Mouse (Mus musculus): ENCODE measurements around the gene Dctn3. TPM values are rescaled to one million over a fixed set of nuclear protein-coding genes. Genes with fewer than 3 reads are reported as not detected.
"Not testable (repeated sequence)": the region's sequence is repeated elsewhere in the genome, so short reads cannot be mapped to it uniquely, and the experiment has no call there.

Gene Dctn3
- polyA plus RNA-seq (2017; shearing (Covaris generic)), result 10 to 100 TPM; 91.6 to 93.7 TPM

DNA sequence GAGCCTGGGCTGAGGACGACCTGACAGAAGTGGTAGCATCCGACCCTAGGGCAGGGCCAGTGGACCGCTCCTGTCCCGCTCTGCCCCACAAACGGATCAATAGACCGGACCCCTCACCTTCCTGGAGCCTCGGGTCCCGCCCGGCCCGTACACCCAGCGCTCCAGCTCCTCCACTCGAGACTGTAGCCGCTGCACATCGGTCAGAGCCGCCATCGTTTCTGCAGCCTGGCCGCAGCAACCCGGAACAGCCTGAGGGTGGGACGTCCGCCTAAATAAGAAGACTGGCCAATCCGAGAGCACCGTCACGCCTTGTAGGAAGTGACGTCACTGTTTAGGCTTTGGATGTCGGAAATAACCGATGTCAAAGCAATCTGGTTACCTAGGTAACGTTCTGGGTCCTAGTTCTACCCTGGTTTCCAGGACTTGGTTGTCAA, at the start of gene Dctn3:
Dctn3 (minus strand) TSS at position 253 of the 434 bp plus-strand sequence.
- ATAC-seq, result peak; percentile 100

DNA sequence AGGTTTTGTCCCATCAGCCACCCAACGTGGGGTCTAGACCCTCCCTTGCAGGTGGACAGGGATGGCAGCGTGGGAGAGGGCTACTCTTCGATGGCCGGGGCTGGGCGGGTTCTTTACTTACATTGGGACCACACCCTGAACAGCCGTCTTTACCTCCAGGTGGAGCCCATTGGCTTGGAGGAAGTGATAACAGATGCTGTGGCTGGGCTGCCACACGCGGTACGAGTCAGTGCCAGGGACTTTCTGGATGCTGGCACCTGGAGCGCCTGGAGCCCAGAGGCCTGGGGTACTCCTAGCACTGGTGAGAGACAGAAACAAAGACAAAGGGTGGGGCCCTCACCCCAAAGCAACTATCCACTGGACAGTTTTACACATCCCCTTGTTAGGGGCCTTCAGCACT, 44.3 kb upstream of the Dctn3 start:
- not testable (repeated sequence) for ATAC-seq

DNA sequence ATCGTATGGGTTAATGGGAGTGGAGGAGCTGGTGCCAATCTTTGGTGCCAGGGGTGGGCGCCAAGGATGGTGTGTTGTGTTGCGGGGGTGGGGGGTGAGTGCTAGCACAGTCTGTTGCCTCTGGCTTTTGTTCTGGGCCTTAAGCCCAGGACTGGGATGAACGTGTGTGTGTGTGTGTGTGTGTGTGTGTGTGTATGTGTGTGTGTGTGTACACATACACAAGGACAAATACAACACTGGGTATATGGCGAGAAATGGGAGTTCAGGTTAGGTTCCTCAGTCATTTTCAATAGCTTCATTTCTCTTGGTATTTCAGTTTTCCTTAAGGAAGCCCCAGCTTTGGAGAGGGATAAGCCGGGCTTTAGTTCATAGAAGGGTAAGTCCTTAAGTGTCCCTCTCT, 40.2 kb upstream of the Dctn3 start:
- not testable (repeated sequence) for ATAC-seq

DNA sequence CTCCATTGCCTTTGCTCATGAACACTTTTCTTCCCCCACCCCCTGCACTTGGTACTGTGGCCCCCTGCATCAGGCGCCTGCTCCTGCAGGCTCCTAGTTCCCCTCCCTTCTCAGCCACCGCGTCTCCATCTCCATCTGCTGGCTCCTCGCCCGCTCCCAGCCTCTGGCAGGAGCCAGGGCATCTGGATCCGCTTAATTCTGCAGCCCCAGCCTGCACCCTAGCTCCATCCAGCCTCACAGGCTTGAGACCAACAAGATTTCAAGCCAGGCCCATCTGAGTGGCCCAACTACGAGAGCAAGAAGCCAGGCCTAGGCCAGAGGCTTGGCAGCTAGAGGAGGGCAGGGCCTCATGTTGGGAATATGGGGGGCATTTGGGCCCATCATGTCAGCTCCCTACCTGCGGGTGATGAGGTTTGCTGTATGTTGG, 39.7 kb upstream of the Dctn3 start:
- not testable (repeated sequence) for ATAC-seq

DNA sequence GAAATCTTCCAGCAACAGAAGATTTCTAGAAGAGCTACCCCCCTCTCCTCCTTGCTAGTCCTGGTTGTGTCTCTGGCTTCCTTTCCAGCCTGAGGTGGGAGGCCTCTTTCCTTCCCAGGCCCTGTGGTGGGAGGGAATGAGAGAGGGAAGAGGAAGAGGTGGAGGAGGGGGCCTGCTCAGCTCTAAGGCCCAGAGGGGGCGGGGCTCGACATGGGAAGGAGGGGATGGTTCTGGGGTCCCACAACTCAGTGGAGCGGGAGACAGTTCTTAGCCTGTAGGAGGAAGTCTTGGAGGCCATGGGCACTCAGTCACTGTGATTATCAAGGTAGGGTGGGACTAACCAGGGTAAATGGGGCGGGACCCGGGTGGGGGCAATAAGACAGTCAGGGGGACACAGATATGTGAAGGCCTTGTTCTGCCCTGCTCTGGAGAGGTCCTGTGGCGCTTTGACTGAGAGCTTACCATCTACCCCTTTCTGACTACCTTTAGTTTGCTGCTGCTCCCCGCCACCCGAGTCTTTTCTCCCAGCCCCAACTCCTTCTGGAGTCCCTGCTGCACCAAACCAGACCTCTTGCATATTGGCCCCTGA, 39.2 kb upstream of the Dctn3 start:
- ATAC-seq, result no peak

DNA sequence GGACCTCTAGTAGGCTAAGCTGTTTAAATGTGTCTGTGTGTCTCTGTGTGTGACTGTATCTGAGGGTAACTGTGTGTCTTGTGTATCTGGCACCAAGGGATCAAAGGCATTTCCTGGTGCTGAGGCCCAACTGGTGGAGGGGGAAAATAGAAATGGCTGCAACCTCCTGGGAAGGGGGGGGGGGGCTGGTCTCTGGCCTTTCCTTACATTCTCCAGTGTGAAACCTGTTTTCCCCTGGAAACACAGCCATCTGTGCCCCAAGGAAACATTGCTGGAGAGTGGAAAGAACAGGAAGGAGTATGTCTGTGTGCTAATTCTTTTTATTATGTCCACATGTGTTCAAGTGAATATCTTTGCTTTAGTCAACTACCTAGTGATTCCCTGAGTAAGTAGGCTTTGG, 38.7 kb upstream of the Dctn3 start:
- ATAC-seq, result no peak

DNA sequence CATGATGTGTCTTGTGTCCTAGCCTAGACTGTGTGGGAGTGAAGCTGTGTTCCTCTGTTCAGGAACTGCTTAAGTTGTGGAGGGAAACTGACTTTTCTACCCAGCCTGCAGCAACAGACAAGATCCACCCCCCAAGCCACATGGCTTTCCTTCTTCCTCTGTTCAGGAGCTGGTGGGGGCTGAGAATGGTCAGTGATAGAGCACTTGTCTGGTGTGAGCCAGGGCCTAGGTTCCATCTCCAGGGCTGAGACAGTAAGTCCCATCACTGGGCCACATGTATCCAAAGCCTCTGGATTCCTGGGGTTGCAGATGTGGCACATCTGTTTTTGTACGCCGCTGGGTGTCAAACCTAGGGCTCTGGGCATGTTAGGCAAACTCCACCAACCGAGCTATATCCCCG, 37.9 kb upstream of the Dctn3 start:
- ATAC-seq, result no peak

DNA sequence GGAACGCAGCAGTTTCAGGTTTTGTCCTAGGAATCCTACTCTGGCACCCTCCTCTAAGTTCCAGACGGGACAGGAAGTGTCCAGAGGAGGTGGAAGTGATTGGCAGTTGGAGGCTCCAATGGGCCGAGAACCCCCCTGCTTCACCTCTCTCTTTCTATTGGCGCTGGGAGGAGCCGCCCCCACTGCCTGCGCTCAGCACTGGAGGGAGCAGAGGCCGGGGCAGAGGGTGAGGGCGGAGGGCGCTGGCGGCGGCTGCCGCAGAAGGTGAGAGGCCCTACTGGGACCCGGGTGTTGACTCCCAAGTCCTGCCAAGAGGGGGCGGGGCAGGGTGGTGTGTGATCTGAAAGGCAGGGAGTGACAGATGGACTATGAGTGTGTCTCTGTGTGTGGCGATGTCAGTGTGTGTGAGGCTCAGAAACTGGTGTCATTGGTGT, 37.3 kb upstream of the Dctn3 start:
- no peak for ATAC-seq

DNA sequence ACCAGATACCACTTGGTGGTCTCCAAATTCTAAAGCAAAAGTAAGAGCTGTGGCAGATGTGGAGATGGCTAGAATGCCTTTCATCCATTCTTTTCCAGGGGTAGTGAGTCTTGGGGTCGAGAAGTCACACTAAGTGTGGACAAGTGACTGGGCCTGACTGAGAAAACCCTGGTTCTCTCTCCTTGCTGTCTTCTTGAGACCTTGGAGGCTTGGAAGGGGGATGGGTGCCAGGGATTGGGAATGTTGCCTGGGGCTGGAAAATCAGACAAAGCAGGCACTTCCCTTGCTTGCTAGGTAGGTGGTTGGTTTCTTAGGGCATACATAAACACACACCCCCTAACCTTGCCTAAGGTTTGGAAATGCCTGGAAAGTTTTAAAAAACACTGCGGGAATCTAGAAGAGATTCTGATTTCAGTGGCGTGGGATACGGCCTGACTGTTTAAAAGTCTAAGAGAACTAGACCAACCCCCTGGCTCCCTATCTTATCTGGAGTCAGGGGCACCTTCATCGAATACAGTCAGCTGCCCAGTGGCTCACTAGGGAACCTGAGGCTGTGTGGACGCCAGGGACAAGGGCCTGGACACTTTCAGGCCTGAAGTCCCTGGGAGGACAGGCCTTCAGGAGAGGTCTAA, 36.8 kb upstream of the Dctn3 start:
- ATAC-seq, result no peak

DNA sequence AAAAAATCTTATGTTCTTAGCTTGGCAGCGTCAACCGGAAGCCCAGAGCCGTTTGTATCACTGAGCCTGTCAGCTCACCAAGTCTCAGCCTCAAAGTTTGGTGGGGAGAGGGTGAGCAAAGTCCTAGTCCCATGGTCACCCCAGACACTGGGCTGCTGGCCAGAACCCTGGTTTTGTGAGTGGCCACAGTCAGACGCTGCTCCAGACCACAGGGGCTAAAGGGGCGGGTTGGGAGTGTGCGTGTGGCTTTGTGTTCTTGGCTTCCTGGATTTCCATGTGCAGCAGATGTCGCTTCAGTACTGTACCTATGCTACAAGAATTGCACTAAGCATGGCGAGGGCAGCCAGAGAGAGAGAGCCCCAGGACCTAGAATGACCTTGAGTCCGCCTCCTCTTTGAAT, 36.2 kb upstream of the Dctn3 start:
- no peak for ATAC-seq

DNA sequence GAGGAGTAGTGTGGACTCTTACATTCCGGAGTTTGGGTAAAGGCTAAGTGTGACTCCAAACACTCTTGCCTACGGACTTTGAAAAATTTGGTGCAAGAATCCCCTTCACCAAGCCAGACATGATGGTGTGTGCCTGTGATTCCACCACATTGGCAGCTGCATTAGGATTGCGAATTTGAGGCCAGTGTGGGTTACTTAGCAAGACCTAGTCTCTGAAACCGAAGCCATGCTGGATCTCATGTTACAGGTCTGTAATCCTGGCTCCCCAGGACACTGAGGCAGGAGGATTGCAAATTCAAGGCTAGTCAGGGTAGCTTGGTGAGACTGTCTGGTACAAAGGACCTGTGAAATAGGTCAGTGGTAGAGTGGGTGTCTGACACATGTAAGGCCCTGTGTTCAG, 35.7 kb upstream of the Dctn3 start:
- ATAC-seq, result no peak

DNA sequence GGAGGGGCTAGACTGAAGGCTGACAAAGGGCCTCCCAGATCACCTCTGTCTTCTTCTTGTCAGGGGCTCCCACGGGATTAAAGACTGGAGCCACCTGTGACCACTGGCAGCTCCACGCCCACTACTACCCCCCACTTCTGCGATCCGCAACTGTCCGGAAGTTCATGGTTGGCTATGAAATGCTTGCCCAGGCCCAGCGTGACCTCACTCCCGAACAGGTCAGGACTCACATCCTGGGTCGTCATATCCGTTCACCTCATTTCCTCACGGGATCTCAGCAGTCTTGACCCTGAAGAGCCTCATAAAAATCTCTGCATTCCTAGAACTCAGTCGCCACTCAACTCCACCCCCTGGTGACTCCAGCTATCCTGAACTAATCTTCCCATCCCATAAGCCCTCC, 35.1 kb upstream of the Dctn3 start:
- no peak for ATAC-seq

DNA sequence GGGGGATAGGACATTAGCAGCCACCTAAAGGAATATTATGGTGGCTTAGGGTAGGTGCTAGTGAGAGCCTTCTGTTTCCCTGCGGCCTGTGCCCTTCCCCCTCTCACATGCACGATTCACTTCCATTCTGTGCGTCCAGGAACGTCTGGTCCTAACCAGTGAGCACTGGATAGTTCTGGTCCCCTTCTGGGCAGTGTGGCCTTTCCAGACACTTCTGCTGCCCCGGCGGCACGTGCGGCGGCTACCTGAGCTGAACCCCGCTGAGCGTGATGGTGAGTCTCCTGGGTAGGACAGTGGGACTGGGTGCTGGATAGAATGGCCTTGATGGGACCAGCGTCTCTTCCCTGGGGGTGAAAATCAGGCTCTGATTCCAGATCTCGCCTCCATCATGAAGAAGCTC, 34.4 kb upstream of the Dctn3 start:
- ATAC-seq, result no peak

DNA sequence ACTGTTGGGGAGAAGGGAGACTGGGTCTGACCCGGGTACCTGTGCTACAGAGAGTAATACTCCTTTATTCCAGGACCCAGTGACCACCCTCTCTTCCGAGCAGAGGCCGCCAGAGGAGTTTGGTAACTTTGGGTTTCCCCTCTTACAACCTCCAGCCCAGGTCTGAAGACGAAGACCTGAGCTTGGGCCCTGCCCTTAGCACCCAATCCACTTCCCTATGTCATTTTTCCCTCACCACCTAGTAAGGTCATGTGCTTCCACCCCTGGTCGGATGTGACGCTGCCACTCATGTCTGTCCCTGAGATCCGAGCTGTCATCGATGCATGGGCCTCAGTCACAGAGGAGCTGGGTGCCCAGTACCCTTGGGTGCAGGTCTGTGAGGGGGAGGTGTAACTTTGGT, 33.5 kb upstream of the Dctn3 start:
- ATAC-seq, result no peak

DNA sequence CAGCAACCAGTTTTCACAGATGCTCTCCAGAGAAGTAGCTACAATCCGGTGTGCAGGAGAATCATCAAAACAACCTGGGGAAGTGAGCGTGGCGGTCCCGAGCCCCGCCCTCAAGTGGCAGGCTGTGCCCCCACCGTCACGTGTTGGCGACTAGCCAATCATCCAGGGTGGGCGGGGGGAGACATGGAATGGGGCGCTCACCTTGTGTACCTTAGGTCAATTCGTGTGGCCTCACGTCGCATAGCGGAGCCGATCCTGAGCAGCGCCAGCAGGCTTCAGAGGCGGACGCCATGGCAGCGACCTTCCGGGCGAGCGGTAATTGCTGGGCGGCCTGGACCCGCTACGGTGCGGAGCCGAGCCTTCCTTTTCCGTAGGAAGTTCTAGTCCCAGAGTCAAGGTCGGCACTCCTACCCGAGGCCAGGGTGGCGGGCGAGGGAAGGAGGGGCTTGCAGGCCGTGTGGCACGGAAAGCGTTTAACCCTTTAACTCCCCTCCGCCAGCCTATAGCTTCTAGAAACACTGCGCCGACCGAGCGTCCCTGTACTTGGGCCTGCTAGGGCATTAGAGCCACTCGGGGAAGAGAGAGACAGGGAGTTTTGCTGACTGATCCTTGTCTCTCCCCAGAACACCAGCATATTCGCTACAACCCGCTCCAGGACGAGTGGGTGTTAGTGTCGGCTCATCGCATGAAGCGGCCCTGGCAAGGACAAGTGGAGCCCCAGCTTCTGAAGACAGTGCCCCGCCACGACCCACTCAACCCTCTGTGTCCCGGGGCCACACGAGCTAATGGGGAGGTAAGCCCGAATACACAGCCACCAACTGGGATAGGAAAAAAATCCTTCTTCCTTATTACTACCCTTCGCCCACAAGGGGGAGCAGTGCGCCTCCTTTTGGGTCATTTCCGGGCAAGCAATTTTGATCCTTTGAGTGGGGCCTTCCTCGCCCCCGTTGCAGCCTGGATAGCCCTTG, 32.7 kb upstream of the Dctn3 start, which contains the start of gene Sigmar1:
Sigmar1 (minus strand) TSS at position 820 of the 968 bp plus-strand sequence.
- ATAC-seq, result peak; percentile 86

DNA sequence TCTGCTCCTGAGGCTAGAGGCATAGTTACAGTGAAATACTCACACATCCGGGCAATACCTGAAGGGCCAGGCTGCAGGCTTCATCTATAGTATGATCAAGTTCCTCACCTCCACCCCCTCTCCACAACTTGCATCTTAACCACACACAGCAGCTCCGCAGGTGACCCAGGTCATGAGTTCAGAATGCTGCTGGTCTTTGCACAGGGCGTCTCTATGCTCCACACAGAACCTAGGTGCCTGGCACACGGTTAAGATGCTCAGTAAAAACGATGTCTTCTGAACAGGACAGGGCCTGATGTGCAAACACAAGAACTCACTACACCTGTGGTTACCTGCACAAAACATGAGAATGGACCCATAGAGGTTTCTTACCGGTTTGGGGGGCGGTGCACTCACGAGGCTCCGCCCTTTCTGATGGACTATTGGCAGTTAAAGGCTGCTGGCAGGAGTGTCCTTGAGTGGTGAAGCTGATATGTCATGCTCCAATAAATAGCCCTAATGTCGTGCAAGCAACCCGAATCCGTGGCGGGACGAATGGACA, 31.9 kb upstream of the Dctn3 start, which contains the start of gene Galt:
Galt (plus strand) TSS at position 432 of the 541 bp plus-strand sequence.
- ATAC-seq, result peak; percentile 59

DNA sequence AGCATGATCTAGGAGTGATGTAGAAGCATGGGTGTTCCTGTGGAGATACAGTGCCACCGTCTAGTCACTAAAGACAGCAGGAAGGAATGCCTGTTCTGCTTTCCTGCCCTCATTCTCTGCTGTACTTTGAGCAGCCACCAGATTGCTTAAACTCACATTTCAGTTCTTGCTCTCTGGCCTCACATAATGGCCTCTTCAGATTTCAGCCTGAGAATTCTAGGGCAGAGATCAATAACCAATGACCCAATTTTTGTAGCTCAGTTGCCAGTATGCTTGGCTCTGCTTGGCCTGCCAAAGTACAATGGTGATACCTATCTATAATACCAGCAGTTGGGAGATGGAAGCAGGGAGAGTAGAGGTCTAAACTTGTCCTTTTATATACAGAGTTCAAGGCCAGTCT, 22.1 kb upstream of the Dctn3 start:
- no peak for ATAC-seq

DNA sequence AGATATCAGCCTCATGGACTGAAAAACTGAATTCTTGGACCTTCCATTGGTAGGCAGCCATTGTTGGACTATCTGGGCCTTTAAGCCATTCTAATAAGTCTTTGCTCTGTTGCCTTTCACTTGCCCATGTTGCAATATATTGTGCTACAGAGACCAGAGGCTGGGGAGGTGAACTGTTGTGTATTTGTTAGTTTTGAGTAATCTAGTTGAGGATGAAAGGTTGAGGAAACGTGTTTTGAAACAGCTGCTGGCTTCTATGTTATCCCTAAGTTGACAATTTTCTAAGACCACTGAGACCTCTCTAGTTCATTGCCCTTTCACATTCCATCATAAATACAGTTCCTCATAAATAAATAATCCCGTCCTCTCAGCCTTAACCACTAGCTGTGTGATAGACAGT, 21.2 kb upstream of the Dctn3 start:
- ATAC-seq, result no peak

DNA sequence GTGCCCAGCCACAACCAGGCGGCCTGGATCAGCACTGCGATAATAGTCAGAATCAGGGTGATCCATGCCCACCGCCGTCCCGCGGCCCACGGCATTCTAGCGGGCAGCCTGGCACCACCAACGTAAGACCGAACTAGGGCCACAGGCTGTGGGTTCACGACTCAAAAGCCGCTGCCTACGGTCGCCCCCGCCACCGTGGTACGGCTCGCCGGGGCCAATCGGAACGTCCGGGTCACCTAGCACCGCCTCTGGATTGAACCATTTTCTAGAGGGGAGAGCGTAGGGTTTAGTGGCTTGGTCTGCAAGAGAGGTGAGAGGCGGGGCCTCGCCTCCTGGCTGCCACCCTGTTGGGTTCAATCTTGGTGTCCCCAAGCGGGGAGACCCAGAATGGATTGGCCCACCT, 18.2 kb upstream of the Dctn3 start:
- ATAC-seq, result peak; percentile 95

DNA sequence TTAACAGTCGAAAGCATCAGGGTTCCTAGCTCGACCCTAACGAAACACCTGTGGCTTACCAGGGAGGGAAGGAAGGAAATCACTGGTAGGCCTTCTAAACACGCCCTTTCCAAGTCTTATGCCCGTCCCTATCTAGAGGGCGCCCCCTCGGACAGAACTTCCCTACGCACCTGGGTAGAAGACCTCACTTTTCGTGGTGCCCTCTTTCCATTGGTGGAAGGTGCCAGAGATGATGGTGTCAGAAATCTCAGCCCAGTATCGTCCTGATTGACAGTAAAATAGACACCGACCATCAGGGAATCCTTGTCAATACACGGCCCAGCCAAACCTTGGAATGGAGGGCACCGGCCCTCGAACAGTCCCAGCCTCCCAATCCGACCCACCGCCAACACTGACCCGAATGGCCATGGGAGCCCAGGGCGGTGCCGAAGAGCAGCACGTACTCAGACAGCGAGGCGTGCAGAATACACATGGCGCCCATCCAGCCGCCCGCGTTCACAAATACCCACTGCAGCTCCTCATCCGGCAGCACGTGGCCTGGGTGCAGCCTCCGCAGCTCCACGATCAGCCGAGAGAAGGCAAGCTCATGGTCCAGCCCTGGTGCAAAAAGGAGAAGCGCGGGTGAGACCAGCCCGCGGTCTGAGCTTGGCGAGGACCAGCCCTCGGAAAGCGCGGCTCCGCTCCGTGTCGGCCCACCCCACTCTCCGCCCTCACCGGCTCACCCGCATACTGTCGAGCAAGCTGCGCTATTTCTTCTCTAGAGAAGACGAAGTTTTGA, 17.6 kb upstream of the Dctn3 start:
- peak; percentile 54 for ATAC-seq

DNA sequence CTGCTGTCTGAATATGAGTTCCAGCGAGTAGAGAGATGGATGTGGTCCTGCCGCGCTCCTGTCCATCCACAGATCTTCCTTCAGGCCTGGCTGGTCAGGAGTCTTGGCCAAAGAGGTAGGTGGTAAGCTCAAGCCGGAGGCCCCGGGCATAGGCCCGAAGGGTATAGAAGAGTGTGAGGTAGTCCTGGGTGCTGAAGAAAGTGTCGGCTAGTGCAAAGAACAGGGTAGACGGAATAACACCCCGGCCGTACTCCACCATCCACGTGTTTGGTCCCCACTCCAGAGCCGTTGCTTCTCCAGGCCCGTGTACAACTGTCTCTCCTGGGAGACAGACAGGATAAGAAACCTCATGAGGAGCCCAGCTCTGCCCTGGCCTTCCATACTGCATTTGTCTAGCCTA, 16.3 kb upstream of the Dctn3 start:
- no peak for ATAC-seq

DNA sequence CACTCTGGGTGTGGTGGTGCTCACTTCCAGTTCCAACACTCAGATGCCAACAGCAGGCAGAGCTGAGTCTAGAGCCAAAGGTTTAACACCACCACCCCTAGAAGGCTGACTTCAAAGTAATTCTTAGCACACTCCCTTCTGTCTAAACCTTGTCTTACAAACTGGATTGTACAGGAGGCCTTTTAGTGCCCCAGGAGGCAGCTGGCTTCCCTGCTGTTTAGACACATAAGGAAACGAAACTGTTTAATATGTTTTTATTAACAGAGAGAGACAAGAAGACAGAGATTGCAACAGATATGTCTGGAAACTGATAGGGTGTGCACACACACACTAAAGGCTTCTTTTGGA, 15.3 kb upstream of the Dctn3 start:
- no peak for ATAC-seq

Data from CD4-positive, CD25-positive, alpha-beta regulatory T cell, adult 4 months (primary cell).